Mouse (Mus musculus): Measurements from ENCODE around the gene Vps11.

- TF ChIP-seq CTCF (IDR thresholded peaks at IDR 0.05) (no peak), EP300 (IDR thresholded peaks at IDR 0.05) (peak; percentile 14; the same call in 1 of the 2 replicates)
Observed at GRCm38 (mm10) chr9:44345570-44346433, 15.7 kb downstream of the Vps11 start.

Measured in lung, postnatal 0 days (tissue).